Mouse (Mus musculus) WW6 (cell line): ENCODE results near the gene Hoxa6.

Source experiments
- DNase-seq: peaks from one replicate; pipeline ENCODE4 v3.0.0-alpha.2; 2013; ENCODE audit warnings: low read depth, low spot score

Hoxa6 gene

DNA sequence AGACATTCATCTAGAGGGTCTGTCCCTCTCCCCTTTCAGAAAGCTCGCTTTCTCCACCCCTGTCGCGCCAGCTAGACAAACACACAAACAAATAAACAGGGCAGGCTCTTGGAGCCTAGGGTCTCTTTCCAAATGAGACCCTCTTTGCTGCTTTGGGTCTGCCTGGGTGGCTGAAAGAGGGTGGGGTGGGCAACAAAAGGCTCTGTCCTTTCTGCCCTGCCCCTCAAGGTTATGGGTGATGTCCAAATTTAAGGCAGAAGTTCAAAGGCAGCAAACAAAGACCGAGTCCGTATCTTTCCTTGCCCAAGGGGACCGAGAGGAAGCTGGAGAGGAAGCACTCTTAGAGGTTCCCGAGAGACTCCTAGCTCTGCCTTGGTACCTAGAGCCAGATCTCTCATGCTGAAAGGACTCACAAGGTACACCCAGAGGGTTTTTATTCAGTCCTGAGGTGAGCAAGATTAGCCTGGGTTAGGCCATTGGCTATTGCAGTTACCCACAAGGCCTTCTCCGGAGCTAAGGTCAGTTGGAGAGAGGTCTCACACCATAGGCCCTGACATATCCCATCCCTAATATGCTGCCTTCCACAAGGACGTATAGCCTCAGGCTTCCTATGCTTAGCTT is 32.6 kb upstream of the Hoxa6 start:
- no peak for DNase-seq

DNA sequence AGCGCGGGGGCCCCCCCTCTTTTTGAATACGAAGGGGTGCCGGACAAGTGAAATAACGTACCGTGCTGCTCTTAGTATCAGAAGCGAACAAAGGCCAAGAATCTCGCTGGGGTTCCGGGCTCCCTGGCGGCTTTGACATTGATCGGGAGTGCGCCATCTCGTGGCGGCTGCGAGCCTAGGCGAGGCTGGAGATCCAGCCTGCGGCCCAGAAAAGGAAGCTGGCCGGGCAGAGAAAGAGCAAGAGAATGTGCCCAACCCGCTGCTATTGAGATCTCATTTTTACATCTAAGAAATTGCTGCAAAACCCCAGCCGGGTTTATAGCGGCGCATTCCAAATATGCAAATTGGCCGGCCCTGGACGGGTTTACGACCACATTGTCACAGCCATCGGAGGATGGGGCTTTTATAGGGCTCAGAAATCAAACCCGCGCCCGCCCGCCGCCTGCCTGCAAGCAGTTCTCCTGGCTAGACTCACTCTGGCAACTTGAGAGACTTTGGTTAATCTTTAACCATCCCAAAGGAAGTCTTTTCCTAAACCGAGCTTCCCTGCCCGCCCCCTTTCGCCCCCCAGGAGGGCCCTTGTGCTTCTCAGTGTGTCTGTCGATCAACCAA is 32.0 kb upstream of the Hoxa6 start, which contains the start of gene Hoxa10:
Gene Hoxa10, minus strand, starts transcription at position 466 of the 612 bp plus-strand sequence.
- DNase-seq: no peak

DNA sequence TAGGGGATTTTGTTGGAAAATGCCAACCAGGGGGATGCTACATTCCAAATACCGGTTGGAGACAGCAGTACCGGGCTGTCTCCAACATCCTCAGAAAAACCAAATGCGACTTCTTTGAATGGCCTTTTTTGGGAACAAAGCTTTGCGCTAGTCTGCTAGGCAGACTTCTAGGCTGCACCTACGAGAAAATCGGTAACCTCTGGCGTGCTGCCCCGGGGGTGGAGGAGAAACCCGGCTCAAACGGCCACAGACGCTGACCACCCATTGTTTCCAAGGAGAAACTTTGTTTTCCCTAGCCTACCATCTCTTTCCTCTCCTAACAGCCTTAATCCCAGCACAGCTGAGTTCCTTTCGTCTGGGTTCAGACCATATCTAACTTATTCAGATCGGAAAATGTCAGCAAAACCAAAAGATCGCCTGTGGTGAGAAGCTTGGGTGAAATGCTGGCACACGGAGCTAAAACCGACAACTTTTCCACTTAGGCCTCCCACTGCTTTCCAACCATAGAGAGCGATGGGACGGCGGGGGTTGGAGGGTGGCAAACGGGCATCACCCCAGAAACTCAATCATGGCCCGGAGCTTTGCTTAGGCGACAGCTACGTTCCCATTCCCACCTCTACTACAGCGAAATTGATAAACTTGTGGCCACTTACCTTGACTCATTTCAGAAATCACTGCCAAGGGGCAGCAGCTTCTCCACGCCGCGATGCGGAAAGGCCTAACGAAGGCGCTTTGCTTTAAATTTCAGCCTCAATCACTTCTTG is 31.3 kb upstream of the Hoxa6 start:
- no peak for DNase-seq

DNA sequence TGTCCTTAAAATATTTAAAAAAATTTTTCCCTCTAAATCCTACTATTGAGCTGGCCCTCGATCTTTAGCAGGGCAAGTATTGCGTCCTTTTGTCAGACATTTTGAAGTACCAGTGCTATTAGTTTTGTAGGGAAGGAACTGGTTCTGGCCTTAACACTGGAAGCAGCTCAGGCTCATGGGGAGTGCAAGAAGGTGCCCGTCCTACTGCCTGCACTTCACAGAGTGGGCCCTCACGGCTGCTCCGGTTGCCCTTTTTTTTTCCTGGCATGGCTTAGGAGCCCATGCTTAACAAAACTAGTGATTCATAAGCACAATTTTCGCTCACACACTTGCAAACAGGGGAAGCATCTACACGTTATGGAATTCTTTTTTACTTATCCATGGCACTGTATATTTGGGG is 30.5 kb upstream of the Hoxa6 start:
- no peak for DNase-seq

DNA sequence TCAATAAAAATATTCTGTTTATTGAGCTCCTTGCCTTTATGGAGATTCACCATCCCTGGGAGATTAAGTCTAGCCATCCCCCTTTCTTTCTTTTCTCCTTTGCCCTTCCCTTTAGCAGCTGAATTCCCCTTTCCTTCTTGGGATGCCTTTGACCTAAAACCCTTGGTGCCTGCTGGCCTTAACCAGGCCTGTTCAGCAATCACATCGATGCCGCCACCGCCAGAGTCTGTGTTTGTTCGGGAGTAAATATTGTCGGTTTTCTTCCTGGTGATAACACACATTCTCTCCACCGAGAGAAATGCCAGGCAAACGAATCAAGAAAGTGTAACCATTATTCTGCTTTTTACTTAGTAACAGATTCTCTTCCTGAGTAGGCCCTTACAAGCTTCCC is 29.6 kb upstream of the Hoxa6 start:
- no peak for DNase-seq

DNA sequence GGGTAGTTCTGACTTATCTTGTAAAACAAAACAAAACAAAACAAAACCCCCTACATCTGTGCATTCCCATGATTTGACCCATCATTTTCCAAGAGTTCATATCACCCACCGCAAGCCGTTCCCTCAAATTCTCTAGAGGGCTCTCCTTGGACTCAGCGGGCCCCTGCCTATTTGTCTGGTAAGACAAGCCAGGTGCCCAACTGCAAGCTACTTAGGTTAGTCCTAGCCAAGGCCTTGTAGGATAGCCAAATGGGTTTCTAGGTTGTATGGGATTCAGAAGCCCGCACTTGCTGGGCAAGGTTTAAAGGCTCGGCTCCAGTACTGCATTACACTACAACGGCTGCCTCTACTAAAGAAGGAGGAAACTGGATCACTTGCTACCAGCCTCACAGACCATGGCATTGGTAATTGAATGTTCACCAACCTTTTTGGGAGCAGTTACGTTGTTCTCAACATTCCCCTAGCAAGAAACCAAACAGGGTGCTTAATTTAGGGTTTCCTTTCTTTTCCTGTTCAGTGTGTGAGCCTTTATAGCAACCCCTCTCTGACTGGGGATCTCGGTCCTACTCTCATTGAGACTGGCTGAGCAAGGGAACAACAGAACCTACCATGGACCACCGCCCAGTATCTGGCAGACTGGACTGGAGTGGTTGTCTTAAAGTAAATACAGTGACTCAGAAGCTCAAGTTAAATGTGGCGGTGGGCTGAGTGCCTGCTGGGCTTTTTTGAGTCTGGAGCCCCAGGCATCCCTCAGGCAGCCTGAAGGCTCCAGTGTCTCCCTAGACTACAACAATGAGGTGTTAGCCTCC is 29.0 kb upstream of the Hoxa6 start:
- DNase-seq: no peak

DNA sequence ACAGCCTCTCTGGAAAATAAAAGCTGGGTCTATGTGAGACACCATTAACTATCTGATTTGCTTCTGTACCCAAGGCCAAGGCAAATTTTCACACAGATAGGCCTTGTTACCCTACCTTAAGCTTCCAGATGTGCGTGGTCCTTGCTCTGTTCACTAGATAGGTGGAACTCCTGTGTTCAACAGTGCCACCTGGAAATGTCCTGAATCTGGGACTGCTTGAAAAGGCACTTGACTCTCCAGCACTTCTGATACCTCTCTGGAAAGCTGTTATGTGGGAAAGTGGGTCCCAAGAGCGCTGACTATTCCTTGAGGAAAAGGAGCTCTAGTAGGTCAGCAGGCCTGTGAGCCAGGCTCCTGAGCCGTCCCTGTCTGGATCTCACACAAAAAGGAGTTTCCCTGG is 28.3 kb upstream of the Hoxa6 start:
- DNase-seq: no peak

DNA sequence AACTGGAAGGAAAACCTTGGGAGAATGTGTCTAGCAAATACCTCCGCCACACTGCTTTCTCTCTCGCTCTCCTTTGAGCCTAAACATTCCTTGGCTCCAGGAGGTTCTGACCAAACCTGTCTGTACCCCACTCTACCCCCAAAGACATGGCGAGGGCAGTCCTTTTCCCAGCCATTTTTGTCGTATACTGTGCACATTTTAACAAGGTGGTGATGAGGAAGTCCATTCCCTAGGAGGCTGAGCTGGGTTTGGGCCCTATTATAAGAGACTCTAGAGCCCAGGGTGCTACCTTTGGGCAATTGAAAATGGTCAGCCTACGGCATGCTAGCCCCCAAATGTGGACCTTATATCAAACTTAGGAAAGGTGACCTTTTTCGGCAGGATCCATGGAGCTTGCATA is 27.3 kb upstream of the Hoxa6 start:
- no peak for DNase-seq

DNA sequence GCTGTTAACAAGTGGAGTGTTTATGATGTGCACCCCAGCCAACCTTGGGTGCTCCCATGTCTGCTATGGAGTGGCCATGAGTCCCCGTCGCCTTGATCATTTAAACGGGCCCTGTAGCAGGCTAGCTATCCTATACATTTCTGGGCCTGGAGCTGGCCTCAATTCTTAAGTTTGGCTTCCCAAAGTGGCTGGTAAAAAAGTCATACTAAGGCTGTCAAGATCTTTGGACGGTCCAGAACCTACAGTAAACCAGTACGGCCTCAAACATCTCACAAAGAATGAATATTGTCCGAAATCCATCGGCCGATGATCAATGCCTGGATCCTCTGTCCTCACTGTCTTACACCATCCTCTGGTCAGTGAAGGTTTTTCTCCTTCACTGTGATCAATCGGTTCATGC is 26.7 kb upstream of the Hoxa6 start:
- no peak for DNase-seq

DNA sequence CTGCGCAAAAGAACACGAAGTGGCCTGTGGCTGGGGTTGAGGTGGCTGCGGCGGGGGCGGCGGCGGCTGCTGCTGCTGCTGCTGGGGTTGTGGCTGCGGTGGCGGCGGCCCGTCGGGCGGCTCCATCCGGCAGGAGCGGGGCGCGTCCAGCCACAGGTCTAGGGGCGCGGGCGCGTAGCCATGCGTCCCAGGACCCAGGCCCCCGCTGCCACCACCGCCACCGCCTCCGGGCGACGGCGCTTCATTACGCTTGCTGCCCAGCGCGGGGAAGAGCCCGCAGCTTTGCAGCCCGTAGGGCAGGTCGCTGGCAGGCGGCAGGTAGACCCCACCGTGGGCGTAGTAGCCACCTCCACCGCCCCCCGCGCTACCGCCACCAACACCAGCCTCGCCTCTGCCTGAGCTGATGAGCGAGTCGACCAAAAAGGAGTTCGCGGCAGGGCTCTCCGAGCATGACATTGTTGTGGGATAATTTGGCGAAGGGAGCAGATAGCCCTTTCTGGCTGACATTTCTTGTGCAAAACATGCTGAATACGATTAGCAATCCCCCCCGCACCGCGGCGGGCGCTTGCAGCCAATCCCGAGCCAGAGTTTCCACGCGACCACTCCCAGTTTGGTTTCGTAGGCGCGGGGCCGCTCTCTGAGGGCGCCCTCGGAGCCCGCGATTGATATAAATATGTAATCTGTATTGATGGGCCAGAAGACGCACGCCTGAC is 26.1 kb upstream of the Hoxa6 start:
- DNase-seq: no peak

DNA sequence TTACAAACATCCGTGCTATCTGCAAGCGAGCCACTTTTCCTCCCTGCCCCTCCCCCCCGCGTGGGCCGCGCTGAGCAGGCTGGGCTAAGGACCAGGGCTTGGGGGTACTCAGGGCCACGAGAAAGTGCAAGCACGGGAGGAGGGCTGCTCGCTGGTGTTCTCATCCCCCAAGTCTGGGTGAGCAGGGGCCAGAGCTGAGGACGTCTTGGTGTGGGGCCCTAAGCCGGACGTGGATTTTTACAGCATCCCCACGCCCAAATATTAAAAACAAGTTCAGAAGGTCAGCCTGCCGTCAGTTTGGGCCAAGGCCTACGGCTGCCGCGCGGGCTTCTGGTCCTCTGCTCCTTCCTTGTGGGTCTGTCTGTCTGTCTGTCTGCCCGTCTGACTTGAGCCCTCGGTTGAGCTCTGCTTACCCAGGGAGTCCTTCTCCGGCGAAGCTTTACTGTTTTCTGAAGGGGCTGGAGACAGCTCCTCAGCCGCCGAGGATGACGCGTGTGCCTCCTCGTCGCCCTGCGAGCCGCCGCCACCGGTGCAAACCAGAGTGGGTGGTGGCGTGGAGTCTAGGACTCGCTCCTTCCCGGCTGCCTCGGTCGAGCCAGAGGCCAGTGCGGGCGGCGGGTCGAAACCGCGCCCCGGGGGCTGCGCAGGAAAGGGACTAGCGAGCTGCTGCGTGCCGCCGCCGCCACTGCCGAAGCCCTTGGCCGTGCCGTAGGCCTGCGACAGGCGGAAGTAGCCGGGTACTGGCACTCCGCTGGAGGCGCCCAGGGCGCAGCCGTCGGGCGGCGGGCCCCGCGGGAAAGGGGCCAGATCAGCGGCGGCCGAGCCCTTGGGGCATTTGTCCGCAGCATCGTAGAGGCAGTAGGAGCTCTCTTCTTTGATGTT is 25.3 kb upstream of the Hoxa6 start:
- DNase-seq: no peak

DNA sequence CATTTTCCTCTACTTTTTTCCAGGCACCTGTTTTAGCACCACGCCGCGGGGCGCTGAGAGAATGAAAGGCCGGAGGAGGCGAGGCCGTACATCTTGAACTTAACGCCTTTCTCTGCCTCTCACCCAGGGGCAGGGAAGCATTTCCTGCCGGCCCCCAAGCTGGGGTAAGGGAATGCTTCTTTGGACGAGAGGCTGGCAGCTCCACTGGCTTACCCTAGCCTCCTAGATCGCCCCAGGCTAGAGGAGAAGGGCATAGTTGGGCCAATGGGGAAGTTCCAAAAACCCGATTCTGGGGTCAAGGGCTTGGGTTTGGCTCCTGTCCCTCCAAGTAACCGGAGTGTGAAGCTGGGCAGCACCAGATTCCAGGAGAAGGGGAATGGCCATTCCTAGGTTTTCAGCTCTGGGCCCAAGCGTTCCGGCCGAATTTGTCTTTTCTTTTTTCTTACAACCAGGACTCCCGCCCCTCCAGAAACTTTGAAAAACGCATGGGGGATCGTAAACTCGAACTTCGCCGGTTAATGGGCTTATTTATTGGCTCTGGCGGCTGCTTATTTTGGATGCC is 24.5 kb upstream of the Hoxa6 start:
- no peak for DNase-seq

DNA sequence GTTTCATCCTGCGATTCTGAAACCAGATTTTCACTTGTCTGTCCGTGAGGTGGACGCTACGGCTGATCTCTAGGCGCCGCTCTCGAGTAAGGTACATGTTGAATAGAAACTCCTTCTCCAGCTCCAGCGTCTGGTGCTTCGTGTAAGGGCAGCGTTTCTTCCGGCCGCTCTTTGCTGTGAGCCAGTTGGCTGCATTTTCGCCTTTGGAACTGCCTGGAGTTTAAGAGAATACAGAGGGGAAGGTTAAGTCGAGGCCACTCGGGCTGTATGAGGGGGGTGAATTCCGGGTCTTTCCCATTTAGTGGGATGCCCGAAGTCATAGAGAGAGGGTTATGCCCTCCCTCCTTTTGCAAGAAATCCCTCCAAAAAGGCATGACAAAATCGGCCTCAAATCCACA is 24.0 kb upstream of the Hoxa6 start:
- no peak for DNase-seq

DNA sequence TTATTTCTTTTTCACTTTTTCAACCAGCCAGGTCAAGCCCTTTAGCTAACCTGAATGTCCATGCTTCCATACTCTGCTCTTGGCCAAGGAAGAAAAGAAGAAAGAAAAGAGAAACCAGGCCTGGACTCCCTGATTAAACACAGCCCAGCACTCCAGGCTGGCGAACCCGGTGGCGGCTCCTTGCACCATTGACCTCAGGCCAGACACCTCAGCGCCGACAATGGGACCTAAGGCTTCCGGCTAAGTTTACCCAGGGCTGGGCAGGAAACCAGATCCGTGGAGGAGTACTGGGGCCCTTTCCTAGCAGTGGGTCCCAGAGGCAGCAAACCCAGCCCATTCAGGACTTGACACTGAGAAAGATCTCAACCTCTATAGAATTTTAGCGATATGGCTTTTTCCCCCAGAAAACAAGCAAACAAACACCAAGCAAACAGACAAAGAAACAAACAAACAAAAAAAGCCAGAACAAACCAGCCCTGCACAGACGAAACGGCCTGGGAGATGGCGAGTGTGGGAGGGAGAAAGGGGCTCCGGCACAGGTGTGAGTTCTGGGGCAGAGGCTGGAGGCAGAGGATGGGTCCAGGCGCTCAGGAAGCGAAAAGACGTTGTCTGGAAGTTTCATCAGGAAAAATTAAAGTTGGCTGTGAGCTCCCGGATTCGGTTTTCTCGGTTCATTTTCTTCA is 23.5 kb upstream of the Hoxa6 start:
- no peak for DNase-seq

DNA sequence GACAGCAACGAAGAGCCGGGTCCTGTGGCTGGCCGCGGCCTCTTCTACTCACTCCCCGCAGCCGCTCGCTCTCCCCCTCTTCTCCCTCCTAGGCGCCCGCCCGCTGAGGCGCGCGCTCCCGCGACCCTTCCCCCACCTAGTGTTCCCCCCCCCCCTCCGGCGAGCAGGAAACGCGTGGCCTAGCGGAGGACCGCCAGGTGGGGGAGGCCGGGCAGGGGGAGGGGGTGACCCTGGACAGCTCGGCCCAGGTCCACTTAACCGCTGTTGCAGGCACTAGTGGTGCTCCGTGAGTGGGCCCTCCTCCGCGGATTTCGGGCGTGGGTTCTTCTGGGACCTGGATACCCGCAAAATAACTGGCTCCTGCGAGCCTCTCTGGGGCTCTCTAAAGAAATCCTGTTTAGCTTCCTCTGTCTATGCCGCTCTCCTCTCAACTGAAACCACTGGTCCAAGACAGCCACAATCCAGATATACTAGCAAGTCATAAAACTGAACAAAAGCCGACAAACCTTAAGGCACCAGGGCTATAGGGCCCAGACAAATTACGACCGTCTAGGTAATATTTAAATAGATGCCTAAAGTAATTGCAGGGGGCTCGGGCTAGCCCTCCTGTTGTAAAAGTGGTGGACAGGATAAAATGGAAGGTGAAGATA is 22.1 kb upstream of the Hoxa6 start, which contains the start of gene Hoxa9:
Gene Hoxa9, minus strand, starts transcription at position 574 of the 650 bp plus-strand sequence.
- DNase-seq: no peak

DNA sequence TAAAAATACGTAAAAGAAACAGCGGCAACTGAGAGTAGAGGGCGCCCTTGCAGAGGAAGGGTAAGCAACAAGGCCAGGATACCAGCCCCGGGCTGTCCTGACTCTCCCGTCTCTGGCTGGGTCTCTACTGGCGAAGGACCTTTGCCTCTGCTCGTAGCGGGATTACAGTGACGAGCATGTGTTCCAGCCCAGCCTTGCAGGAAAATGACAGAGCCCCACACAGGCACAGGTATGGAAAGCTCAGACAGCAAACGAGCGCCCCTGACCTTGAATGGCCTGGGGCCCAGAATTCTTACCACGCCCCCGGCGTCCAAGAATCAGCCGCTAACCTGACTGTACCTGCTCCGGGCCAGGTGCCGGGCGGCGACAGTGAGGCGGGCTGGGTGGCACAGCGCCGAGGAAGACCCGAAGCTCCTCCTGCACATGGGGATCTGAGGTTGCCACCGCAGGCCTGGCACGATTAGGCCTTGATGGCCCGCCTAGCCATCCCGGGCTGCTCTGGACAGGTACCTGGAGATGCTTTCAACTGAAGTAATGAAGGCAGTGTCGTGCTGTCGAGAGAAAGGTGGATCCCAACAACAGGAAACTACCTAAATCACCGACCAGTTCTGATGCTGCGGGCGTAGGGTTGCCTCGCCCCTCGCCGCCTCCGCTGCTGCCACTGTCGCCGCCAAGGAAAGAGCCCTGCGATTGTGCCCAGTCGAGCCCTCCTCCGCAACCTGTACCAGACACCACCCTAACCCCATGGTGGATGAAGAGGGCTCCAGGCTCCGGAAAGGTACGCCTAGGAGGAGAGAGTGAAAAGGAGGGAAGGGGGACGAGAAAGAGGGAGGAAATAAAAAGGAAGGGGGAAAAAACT is 21.3 kb upstream of the Hoxa6 start:
- no peak for DNase-seq

DNA sequence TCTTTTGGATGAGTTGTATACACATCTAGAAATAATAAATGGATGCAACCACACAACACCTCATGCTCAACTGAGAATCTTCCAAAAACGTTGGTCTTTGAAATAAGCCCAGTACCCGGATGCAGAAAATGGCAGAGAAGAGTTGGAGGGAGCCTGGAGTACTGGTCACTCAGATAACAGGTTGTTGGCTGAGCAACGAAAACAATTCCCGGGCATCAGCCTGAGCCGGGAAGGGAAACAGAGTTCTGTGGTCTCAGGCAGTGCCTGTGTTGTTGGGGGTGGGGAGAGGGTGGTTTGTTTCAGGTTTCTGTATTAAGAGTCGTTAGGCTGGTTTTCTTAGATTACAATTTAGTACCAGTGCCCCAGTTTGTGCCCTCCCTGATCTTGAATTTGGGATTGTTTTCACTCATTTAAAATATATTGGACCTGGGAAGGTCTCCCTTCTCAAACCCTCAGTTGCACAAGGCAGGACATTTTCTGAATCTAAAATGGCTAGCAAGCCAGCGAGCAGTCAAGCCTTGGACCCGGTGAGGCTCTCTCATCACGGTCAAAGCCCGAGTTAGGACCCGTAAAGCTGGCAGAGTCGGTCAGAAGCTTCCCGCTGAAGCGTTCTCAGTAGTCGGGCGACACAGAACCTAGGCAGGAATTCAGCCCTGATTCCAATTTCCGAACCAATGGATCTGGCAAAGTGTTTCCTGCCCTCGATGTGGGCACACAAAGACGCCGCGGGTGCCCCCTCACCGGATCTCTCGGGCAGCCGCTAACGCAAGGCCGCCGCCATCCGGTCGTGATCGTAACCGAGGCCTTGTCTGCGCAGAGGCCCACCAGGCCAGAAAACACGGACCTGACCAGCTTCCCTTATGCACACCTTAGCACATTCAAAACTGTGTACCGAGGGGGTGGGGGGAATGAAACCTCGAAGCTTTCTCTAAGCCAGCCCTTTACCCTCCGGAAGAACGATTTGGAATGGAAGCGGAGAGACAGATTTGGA is 20.2 kb upstream of the Hoxa6 start:
- no peak for DNase-seq
